Mouse (Mus musculus) granulocyte monocyte progenitor cell, adult 5-6 weeks (primary cell): ENCODE measurements around the gene Mob4. TPM values are rescaled to one million over a fixed set of nuclear protein-coding genes. Genes with fewer than 3 reads are reported as not detected.

Experiments
- ATAC-seq: replicated peaks from 2 replicates; pipeline ENCODE4 v1.8.0; 2016; ENCODE audit warnings: mild to moderate bottlenecking, moderate TSS enrichment, inconsistent platforms; ENCODE audit not compliant: poor library complexity, severe bottlenecking
- total RNA-seq, 2 experiments: library from RNA; stranded (forward) in 1 of 2; stranded (reverse) in 1 of 2; fragments of 200-712, 200-1000 nt in 1 of 2; fragments of >200 nt in 1 of 2; fragmentation: Nextera tagmentation in 1 of 2; gene quantifications; 2 replicates each; pipeline ENCODE4 v1.2.3; 2014 to 2017

The Mob4 gene
- total RNA-seq, 2 experiments from 2014 or later: 32.6 to 43.9 TPM

DNA sequence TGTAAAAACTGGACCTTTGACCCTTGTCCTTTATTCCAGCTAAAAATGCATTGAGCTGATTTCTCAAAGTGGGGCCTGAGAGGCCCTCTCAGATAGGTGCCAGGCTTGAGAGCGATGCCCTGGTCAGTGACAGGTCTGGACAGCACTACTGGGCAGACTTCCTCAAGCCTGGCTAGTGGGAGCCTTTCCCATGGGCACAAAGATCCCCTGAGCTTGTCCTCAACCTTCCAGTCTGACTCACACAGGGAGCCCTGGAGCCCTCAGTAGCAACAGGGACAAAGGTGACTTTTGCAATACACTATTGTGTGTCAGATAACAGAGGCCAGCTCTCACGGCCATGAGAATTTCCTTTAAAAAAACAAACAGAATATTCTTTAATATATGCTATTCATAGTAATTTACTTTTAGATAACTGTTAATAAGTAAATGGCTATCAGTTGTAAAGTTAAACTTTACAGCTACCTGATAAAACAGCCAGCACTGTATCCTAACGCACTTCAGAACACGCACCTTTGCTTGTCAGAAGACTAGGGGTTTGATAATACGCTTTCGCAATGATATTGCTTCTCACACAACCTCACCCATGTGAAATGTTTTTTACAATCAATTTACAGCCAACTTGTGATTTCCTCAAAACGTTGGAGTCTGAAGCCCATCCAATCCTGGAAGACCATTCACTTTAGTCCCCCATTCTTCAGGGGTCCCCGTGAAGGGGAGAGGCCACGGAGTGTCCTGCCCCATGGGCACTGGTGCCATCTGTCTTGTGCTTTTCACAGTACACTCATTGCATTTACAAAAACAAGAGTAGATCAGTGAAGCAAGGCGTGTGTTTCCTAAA, 42.9 kb downstream of the Mob4 start:
- ATAC-seq: no peak

DNA sequence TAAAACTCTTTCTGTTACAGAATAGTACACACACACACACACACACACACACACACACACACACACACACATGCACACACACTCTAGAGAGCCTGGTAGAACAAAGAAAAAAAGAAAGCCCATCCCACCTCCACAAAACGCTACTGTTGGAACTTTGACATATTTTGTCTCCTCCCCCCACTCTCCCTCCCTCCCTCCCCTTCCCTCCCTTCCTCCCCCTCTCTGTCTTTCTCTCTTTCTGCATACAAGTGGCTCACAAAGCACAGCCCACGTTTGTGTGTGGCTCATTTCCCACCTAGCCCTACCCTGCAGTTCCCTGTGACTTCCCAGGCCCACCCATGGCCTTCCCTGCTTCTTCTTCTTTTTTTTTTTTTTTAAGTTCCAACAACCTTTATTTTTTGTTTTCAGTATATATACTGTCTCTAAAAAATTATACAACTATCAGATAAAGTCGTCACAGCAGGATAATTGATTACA, 43.6 kb downstream of the Mob4 start:
- ATAC-seq: no peak

DNA sequence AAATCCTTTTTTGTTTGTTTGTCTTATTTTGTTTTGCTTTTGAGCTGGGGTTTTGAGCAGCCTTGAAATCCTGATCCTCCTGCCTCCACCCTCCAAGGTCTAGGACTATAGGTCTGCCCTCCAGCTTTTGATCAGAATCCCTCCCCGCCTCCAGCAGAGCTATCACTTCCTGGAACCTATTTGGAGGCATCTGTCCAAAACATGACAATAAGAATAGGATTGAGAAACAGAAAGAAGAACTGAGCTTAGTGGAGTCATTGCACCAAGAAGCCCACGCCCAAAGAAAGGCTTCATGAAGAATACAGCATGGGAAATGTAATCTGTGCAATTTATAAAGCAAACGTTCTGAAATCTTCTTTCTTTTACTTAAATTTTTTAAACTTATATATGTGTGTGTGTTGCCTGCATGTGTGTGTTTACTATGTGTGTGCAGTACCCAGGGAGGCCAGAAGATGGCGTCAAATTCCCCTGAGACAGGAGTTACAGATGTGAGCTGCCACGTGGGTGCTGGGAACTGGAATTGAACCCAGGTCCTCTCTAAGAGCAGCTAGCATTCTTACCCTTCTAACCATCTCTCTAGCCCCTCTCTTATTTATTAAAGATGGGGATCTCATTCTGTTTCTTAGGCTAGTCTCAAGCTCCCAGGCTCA, 49.0 kb downstream of the Mob4 start:
- peak; percentile 56; the same call in 1 of the 2 replicates for ATAC-seq

DNA sequence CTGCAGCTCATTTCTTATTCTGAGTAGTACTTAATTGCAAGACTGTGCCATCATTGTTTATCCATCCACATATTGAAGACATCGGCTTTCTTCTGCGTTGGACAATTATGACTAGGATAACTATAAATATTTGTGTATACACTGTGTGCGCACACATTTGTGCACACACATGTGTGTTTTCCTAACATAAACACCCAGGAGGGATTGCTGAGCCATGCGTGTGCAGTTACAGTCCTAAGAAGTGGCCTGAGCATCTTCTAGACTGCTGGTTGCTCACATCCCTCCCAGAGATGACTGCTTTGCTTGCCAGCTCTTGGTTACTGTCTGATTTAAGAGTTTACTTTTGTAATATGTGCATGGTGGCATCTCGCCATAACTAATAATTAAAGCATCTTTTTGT, 51.4 kb downstream of the Mob4 start:
- ATAC-seq: no peak

DNA sequence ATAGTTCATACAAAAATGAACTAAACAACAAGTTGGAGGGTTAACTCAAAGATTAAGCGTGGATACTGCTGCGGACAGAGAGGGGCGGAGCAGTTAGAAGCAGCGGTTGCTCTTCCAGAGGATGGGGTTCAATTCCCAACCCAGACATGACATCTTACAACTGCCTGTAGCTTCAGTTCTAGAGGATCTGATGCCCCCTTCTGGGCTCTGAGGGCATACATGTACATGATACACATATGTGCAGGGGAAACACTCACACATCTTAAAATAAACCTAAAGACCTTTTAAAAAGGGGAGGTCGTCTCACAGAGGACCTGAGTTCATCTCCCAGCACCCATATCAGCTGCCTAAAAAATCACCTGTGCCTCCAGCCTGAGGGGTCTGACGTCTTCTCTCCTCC, 54.7 kb downstream of the Mob4 start:
- peak; percentile 40; the same call in 1 of the 2 replicates for ATAC-seq

DNA sequence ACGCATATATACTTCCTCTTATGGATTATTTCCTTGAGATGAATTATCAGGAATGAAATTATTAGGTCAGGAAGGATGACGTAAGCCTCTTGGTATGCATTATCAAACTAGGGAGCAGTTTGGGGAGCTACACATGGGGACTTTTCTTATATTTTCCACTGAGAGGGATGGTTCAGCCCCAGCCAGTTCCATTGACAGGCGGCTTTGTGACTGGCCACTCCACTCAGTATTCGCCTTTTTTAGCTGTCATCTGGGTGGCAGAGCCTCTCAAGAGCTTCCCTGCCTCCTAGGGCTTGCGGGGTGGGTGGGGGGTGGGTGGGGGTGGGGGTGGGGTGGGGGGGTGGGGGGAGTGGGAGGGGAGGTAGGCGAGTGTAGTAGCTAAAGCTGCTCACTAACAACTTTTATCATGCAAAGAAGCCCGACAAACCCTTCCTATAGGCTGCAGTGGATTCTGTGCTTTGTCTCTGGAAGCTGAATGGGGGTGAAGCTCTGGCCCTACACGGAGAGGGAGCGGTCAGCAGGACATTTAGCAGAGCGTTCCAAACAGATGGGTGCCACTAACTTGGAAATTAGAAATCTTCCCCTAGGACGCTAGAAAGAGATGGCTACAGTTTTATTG, 55.7 kb downstream of the Mob4 start:
- ATAC-seq: no peak

DNA sequence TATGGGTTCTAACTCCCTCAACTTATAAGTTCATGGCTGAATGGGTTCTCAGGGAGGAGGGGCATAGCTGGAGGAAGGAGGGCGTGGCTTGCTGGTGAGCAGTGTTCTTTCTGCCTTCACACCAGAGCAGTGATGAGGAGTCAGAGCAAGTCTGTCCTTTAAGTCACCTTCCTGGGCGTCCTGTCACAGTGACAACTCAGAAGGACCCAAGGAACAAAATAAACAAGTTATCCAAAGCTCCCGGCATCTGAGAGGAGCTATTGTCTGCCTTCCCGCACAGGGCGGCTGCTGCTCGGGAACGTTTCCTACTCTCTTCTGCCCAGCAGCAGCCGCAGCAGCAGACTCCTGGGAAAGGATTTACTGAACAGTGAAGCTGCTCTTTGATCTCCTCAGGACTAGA, 61.0 kb downstream of the Mob4 start:
- peak; percentile 42; the same call in 1 of the 2 replicates for ATAC-seq

DNA sequence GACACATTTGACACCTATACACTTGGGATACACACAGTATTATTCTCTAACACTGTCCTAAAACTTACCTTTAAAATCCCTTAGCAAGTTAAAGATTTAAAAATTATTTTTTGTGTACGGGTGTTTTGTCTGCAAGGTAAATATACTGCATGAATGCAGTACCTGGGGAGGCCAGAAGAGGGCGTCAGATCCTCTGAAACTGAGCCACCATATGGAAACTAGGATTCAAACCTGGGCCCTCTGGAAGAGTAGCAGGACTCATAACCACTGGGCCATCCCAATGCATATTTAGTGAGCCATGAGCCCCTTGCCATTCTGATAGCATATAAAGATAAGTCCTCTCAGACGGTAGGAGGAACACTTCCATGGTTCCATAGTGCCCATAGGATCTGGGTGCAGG, 61.8 kb downstream of the Mob4 start:
- peak; percentile 62 for ATAC-seq

DNA sequence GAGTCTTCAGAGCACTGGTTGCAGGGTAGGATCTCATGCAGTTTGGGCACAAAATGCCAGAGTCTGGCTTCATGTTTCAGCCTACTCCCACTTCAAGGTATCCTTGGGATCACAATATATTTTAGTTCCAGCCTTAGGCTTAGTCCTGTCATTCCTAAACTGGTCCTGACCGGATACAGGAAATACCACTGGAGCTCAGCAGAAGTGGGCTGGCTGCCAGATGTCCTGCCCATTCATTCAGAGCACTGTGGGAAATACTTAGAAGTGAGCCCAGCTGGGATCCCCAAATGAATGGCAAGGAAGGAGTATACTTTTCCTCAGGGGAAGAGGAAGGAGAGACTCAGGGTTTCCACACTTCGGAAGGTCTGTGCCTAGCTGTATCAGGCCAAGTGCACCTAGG, 62.3 kb downstream of the Mob4 start:
- ATAC-seq: no peak

DNA sequence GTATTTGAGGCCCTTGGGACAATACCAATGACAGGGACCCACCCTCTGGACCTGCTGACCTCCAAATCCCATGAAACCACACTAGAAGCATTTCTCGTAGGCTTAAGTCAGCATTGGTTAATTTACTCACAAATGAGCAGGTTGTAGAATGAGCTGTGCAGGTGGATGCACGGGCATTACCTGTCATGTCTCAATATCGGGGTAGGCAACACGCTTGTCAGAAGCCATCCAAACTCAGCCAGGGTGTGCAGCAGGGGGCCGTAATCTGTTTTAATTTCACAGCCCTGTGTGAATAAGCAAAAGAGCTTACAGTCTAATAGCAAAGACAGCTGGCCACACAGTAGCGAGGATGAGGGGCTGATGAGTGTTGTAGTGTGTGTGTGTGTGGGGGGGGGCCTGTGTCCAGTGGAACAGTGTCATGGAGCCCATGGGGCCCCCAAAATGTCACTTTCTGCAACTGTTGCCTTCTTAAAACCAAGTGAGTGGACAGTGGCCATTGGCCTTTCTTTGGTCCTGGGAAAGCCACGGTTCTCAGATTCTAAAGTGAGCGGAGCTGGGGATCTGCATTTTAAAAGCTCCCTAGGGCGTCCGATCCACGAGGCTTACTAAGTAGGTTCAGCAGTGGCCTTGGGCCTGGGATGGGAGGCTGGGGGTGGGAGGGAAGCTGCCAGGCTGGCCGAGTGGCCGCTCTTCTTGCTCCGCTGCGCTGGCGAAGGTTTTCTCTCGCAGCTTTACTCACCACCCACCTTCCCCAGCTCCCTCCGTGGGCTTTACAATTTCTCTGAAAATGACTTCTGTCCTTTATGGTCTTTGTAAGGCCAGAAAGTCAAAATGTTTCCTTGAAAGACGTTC, 63.3 kb downstream of the Mob4 start:
- ATAC-seq: no peak

DNA sequence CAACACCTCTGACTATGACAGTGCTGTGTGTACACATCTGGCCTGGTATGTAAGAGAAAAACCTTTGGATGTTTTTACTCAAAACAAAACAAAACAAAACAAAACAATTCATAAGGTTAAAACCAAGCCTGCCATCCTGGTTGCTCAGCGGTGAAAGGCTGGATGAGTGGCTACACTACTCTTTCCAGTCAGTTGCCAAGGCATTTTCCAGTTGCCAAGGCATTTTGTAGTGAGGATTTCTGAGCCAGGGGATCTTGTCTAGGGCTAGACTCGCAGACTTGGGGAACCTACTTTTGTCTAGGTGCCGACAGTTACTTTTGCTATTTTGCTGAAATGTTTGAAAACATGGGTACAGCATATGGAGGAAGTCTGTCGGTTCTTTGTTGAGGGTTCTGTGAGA, 64.0 kb downstream of the Mob4 start:
- ATAC-seq: no peak

DNA sequence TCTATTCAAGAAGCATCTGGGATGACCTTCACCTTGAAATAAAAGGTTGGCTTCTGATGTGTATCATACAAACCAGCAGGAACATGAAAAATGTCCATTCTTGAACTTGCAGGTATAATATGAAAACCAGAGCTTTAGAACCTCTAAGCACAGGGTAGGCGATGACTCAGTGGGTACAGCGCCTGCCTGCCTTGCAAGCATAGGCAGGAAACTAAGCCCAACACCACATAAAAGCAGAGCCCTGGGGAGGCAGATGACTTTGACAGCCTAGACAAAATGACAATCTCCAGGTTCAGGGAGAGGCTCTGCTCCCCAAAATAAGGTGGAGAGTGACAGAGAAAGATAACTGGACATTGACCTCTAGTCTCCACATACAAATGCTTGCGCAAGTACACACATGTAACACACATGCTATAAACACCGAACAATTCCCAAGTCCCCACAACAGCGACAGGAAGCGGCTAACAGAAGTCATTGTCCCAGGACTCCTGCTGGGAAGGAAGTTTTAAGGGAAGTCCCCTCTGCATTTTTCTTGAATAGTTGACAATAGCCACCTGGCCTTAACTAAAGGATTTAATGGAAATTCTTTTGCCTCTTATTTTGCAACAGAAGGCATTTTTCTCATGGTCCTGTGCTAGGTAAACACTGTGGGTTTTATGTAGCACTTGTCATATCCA, 65.4 kb downstream of the Mob4 start:
- no peak for ATAC-seq

DNA sequence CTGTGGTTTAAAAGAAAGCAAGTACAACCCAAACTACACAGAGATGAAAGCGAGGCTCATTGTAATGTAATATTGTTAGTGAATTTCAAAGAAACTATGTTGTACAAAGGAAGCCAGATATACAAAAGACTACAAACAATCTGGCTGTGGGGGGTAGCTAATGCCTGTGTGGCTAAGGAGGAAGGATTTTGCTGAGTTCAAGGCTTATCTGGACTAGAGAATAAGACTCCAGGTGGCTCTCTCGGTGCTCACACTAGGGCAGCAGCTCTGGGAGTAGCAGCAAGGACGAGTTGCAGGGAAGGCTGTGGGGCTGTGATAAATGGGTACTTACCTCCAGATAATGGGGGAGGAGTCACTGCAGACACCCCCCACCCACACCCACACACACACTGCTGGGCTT, 67.7 kb downstream of the Mob4 start:
- no peak for ATAC-seq

DNA sequence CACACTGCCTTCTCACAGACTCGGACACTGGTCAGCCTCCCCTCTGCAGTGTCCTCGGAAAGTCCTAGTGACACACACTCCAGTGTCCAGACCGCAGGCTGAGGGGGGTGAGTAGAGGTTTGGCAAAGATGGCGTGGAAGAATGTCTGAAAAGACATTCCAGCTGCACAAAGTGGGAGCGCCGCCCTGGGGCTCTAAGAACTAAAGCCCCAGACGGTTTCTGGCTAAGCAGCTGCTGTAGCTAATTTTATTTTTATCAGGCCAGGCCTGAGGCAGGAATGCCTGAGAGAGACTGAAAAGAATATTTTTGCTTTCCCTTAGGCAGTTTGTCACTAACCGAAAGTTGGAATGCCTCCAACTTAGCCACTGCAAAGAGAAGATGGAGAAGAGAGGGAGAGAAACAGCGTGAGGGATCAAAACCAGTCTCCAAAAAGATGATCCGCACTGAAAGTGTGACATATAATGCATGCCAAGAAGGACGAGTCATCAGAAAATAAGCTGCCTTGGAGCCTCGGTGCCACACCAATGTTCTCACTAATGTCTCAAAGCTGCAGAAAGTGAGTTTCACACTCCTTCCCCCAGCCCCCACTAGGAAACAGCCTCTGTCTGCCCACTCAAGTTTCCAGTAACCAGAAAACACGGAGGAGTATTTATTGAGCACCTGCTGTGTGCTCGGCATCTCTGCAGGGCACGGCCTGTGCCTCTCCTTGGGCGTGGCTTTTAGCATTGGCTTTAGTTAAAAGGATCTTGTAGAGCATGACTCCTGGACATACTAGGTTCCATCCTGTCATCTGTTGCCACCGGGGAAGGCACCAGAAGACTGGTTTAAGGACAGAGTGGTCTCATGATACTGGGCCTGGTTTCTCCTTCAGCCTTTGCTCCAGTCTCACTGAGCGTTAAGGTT, 71.1 kb downstream of the Mob4 start:
- ATAC-seq: no peak

Other genes with a start within 250 kb of the Mob4 start
- 99.4 and 128 TPM in 2 replicates for gene Ankrd44, start 204.8 kb upstream of the Mob4 start, total RNA-seq (2014; fragmentation: Nextera tagmentation)
- 77.5 and 82.6 TPM in 2 replicates for gene Ankrd44, start 204.8 kb upstream of the Mob4 start, total RNA-seq (2017)
- 213 and 218 TPM in 2 replicates for gene Sf3b1, start 103.8 kb upstream of the Mob4 start, total RNA-seq (2014; fragmentation: Nextera tagmentation)
- 254 and 282 TPM in 2 replicates for gene Sf3b1, start 103.8 kb upstream of the Mob4 start, total RNA-seq (2017)
- gene Coq10b, start 78.5 kb upstream of the Mob4 start, total RNA-seq (2014; fragmentation: Nextera tagmentation): 13.5 and 20.2 TPM in 2 replicates
- 14.0 and 15.2 TPM in 2 replicates for gene Coq10b, start 78.5 kb upstream of the Mob4 start, total RNA-seq (2017)
- gene Hspe1, start 43.1 kb upstream of the Mob4 start, total RNA-seq (2014; fragmentation: Nextera tagmentation): 468 and 486 TPM in 2 replicates
- gene Hspe1, start 43.1 kb upstream of the Mob4 start, total RNA-seq (2017): 471 and 514 TPM in 2 replicates
- gene Hspd1, start 43.0 kb upstream of the Mob4 start, total RNA-seq (2014; fragmentation: Nextera tagmentation): 291 and 340 TPM in 2 replicates
- gene Hspd1, start 43.0 kb upstream of the Mob4 start, total RNA-seq (2017): 555 and 596 TPM in 2 replicates
- gene Rftn2, start 95.6 kb downstream of the Mob4 start, total RNA-seq (2014; fragmentation: Nextera tagmentation): 0.73 and 4.4 TPM in 2 replicates
- 1.9 and 7.0 TPM in 2 replicates for gene Rftn2, start 95.6 kb downstream of the Mob4 start, total RNA-seq (2017)
- gene Mars2, start 105.9 kb downstream of the Mob4 start, total RNA-seq (2014; fragmentation: Nextera tagmentation): 6.7 and 7.3 TPM in 2 replicates
- 7.7 and 9.0 TPM in 2 replicates for gene Mars2, start 105.9 kb downstream of the Mob4 start, total RNA-seq (2017)
- gene Boll, start 232.2 kb downstream of the Mob4 start, total RNA-seq (2014; fragmentation: Nextera tagmentation): not detected in 2 replicates
- not detected in 2 replicates for gene Boll, start 232.2 kb downstream of the Mob4 start, total RNA-seq (2017)